Mouse (Mus musculus): ENCODE measurements around the gene Cd300ld.
"Not testable (repeated sequence)": the region's sequence is repeated elsewhere in the genome, so short reads cannot be mapped to it uniquely, and the experiment has no call there.

DNA sequence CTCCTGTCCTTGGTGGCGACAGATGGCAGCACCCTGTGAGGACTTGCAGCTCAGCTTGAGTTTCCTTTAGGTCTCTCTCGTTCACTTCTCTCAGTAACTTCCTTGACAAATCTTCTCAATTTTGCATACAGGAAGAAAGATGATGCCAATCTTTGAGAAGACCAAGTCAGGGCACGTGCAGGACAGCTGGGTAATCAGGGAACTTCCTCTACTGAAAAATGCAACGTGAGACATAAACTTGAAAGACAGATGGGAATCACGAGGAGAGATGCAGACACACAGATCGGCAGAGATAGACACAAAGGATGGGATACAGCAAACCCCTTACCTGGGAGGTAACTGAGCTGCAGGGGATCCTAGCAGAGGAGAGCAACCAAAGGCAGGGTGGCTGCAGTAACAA lies 47.9 kb upstream of the Cd300ld start, which contains the start of gene Cd300ld5:
- TF ChIP-seq CTCF (IDR thresholded peaks at IDR 0.05; ENCODE audit: extremely low read depth, insufficient read length, insufficient replicate concordance, low read depth, low read length); POLR2A (IDR thresholded peaks at IDR 0.05; ENCODE audit: low read depth, low read length): not testable (repeated sequence)
